Mouse (Mus musculus) layer of hippocampus, adult 9-10 months (tissue): ENCODE results near the gene Sdk2.
A peak's percentile ranks its signal among the peaks of the same experiment; 100 is the strongest.

Experiments
- DNase-seq: peaks from one replicate; pipeline ENCODE4 v3.0.0; 2022; ENCODE audit warnings: low spot score

Sdk2 gene

GRCm38 (mm10) chr11:114046927-114047326 is 19.9 kb downstream of the Sdk2 start:
- DNase-seq: no peak

GRCm38 (mm10) chr11:114044373-114044772 is 22.5 kb downstream of the Sdk2 start:
- no peak for DNase-seq

DNA sequence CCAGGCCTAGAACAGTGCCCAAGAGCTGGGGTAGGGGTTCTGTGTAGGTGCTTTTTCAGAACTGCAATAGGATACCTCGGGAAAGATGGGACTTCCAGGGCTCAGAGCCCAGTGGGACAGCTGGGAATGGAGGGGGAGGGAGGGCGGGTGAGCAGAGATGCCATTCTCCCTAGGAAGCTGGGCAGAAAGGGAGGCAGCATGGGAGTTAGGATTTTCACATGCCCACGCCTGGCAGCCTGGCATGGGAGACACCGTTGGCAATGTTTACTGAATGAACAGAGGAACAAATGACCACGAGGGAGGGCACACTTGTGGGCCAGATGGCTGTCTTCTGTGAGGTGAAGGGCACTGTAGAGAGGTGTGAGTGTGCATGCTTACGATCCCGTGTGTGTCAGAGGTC is 23.3 kb downstream of the Sdk2 start:
- no peak for DNase-seq

DNA sequence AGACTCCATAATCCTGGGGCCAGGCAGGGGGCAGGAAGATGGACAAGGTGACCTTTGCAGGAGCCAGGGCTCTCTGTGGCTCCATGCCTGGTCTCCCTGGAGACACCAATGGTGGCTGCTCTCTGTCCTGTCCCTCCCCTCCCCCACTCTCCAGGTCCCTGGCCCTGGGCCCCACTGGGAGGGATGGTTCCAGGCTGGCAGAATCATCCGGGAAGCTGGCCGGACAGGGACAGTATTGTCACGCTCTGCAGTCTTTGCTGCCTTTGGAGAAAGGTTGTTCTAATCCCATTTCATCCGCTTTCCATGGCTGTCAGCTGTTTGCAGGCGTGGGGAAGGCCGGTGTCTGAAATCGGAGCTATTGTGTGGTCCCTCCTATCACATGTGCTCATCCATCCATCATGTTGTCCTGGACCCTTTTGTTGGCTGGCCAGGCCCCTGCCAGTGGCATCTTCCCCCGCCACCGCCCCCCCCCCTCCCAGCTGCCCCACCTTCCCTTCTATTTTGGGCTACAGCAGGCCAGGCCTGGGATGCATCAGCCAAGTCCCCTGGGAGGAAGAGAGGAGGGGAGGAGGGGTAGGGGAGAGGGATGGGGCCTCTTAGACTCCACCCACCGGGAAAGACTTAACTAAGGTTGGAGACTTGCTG is 26.3 kb downstream of the Sdk2 start:
- no peak for DNase-seq

DNA sequence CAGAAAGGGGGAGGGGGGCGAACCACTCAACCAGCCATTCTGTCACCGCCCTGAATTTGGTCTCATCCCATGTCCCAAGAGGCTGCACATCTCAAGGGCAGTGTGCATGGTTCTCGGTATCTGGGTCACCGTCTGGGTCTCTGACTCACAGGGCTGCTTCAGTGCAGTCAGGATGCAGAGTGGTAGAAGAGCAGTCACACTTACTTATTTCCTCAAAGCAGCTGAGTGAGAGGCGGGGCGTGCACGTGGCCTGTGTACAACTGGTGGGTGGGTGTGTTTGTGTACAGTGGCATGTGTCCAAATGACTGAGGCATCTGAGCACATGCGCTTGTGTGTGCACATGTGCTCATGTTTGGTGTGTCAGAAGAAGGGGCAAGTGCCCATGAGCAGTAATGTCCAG is 28.8 kb downstream of the Sdk2 start:
- peak; percentile 47 for DNase-seq

- DNase-seq: no peak
Observed at GRCm38 (mm10) chr11:114031491-114031890, 35.4 kb downstream of the Sdk2 start.

- DNase-seq: no peak
Observed at GRCm38 (mm10) chr11:114030214-114030613, 36.6 kb downstream of the Sdk2 start.

GRCm38 (mm10) chr11:114028512-114028911 is 38.3 kb downstream of the Sdk2 start:
- DNase-seq: no peak

GRCm38 (mm10) chr11:114028021-114028420 is 38.8 kb downstream of the Sdk2 start:
- DNase-seq: no peak

- no peak for DNase-seq
Observed at GRCm38 (mm10) chr11:114025056-114025455, 41.8 kb downstream of the Sdk2 start.

- no peak for DNase-seq
Observed at GRCm38 (mm10) chr11:114023965-114024364, 42.9 kb downstream of the Sdk2 start.

DNA sequence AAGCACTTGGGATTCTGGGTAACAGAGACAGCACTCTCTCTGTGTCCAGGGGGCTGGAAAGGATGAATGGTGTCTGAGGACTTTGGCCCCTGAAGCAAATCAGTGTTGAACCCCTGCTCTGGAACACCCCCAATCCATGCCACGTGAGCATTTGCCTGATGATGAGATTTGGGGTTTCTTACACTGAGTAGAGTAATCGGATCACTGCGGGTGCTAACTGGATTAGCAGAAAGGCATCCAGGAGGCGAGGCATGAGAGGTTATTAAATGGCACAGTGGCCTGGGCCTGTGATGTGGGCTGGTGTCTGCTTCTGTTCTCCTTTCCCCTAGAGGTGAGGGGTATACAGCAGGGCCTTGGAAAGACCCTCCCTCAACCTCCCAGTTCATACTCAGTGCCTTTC is 44.7 kb downstream of the Sdk2 start:
- no peak for DNase-seq

- DNase-seq: no peak
Observed at GRCm38 (mm10) chr11:114019087-114019486, 47.8 kb downstream of the Sdk2 start.

GRCm38 (mm10) chr11:114016889-114017392 is 49.9 kb downstream of the Sdk2 start:
- DNase-seq: no peak

GRCm38 (mm10) chr11:114016108-114016888 is 50.5 kb downstream of the Sdk2 start:
- no peak for DNase-seq

DNA sequence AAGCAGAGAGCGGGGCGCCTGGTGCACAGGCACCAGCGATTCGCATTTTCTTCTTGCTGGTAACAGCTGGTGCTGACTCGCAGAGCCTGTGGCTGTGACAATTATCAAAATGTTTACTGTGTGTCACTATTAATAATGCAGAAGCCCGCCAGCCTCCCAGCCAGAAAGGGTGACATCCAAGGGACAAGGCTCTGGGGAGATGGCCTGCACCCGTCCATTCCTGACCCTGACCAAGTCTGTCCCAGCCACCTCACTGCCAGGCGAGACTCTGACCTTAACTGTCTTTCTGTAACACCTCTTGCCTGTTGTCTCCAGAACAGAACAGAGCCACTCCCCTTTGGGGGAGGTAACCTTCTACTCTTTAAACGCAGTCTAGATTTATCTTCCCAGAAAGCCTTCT is 55.3 kb downstream of the Sdk2 start:
- DNase-seq: no peak

GRCm38 (mm10) chr11:114005879-114006278 is 61.0 kb downstream of the Sdk2 start:
- DNase-seq: no peak

- DNase-seq: no peak
Observed at GRCm38 (mm10) chr11:114004651-114005050, 62.2 kb downstream of the Sdk2 start.

DNA sequence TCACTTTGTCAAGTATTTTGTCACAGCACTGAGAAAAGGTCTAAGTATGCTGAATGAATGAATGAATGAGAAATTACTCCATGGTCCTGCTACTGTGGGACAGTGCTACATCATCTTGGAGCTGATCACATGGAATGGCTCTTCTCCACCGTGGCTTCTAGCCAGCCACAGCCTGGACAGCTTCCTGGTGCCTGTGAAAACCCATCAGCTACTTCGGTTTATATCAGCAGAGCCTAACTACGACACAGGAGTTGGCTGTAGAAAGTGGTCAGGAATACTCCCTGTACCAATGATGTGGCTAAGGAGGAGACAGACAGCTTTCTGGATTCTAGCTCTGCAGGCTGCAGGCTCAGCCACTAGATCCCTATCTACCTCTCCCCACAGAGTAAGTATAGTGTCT is 63.7 kb downstream of the Sdk2 start:
- DNase-seq: no peak

DNA sequence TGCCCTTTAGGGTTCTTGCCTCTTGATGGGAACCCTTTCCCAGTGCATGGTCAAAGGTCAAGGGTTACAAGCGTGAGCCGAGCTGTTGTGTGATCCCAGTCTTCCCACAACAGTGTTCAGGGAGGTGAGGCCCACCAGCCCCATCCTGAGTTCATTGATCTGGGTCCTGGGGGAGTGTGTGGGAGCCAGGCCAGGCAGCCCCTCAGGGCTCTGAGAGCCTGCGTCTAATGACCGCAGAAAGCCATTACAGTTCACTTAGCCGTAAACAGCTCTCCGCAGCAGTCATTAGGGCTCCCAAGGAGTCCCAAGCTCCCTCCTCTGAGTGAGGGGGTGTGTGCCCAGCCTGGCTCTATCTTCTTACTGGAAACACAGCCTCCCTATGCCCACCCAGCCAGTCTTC is 66.8 kb downstream of the Sdk2 start:
- DNase-seq: no peak

- DNase-seq: no peak
Observed at GRCm38 (mm10) chr11:113998702-113999101, 68.1 kb downstream of the Sdk2 start.

GRCm38 (mm10) chr11:113993921-113994320 is 72.9 kb downstream of the Sdk2 start:
- DNase-seq: no peak

- DNase-seq: no peak
Observed at GRCm38 (mm10) chr11:113992894-113993293, 74.0 kb downstream of the Sdk2 start.

- no peak for DNase-seq
Observed at GRCm38 (mm10) chr11:113991886-113992285, 75.0 kb downstream of the Sdk2 start.
